8 mouse cellular contexts compared by ENCODE assay signal in genomic region chr10:62183053-62183452, GRCm38 (mm10). TPM values are rescaled to one million over a fixed set of nuclear protein-coding genes. Genes with fewer than 3 reads are reported as not detected.
A peak's percentile ranks its signal among the peaks of the same experiment; 100 is the strongest.
DNase-seq lines count a peak whose midpoint lies in the region; ATAC-seq lines count a peak whose summit lies in the region.

No protein-coding gene starts in this region.

- H3K4me1 ChIP-seq in intestine, embryonic 14.5 days (replicated peaks; ENCODE audit: control insufficient read depth, insufficient read depth, low read length): no peaks in the 10 kb centered on the region

- H3K36me3 ChIP-seq in intestine, embryonic 14.5 days (ENCODE audit: control insufficient read depth, insufficient read depth, low read length): no peaks in the 10 kb centered on the region

- no peak overlapping the region for H3K9ac ChIP-seq in intestine, embryonic 14.5 days (ENCODE audit: low read length)

- peak; percentile 58 for ATAC-seq in intestine, embryonic 14.5 days (replicated peaks; ENCODE audit: low FRiP score, low TSS enrichment, low read depth)

- no peak overlapping the region for H3K4me3 ChIP-seq in intestine, embryonic 14.5 days (ENCODE audit: low read depth, low read length)

- DNase-seq in ZHBTc4 (ENCODE audit: low read depth, low spot score): peak; percentile 96
- peak; percentile 99 for DNase-seq in cerebellum, postnatal 25 days
- peak; percentile 91 for DNase-seq in gastrocnemius, adult 18-20 months (ENCODE audit: low spot score)
- DNase-seq in intestine, embryonic 14.5 days (ENCODE audit: low spot score): peak; percentile 99
- DNase-seq in left cerebral cortex, adult 9 months (ENCODE audit: low spot score in 2 of 2): peak; percentile 61 to 98
- peak; percentile 97 for DNase-seq in mesoderm, embryonic 11.5 days (ENCODE audit: low read depth, low spot score)
- DNase-seq in right cerebral cortex, postnatal 25 days: peak; percentile 91
- DNase-seq in urinary bladder, postnatal 25 days (ENCODE audit: low spot score): peak; percentile 97

- no peak overlapping the region for H3K27ac ChIP-seq in intestine, embryonic 14.5 days (ENCODE audit: low read depth)

- H3K27me3 ChIP-seq in intestine, embryonic 14.5 days (replicated peaks; ENCODE audit: control insufficient read depth, insufficient read depth, low read length): no peaks in the 10 kb centered on the region

- no peak overlapping the region for H3K4me2 ChIP-seq in intestine, embryonic 14.5 days (ENCODE audit: low read length)

- H3K9me3 ChIP-seq in intestine, embryonic 14.5 days (ENCODE audit: control insufficient read depth, low read length): no peaks in the 10 kb centered on the region

- under 1% methylated on average over 10 of the region's 10 CpGs for WGBS in intestine, embryonic 14.5 days

RNA-seq across cellular contexts. Expression of gene Fam241b, which starts 39.3 kb away (rescaled TPM):
- total RNA-seq in gastrocnemius, adult 18-20 months (2021): 1 to 10 TPM; 1.7 to 2.7 TPM
- polyA plus RNA-seq in intestine, embryonic 14.5 days (2014; fragmentation: Nextera tagmentation; extraction: Ambion mirVana): 7.6 and 10.3 TPM in 2 replicates

RNA-seq across cellular contexts. Expression of gene Tspan15, which starts 48.0 kb away (rescaled TPM):
- 1 to 10 TPM; 2.9 to 5.5 TPM for total RNA-seq in gastrocnemius, adult 18-20 months (2021)
- polyA plus RNA-seq in intestine, embryonic 14.5 days (2014; fragmentation: Nextera tagmentation; extraction: Ambion mirVana): 31.5 and 32.5 TPM in 2 replicates

RNA-seq across cellular contexts. Expression of gene Neurog3, which starts 50.2 kb away (rescaled TPM):
- total RNA-seq in gastrocnemius, adult 18-20 months (2021): not detected
- 8.5 and 20.9 TPM in 2 replicates for polyA plus RNA-seq in intestine, embryonic 14.5 days (2014; fragmentation: Nextera tagmentation; extraction: Ambion mirVana)
